Mouse (Mus musculus) testis, adult 2 months (tissue): ENCODE measurements around the gene Cdkal1.

Experiments used
- CTCF ChIP-seq: fragments of 200-500 bp; IDR thresholded peaks from 2 replicates; pipeline ENCODE4 v1.5.1; 2012; ENCODE audit warnings: low read depth, mild to moderate bottlenecking, inconsistent platforms, low read length, moderate library complexity; ENCODE audit not compliant: control insufficient read depth, insufficient read depth, insufficient replicate concordance
- POLR2A ChIP-seq: fragments of 200-500 bp; IDR thresholded peaks from 2 replicates; pipeline ENCODE4 v1.6.1; 2012; ENCODE audit warnings: low read depth, mild to moderate bottlenecking, inconsistent platforms, low read length, moderate library complexity; ENCODE audit not compliant: control insufficient read depth

- no peak for TF ChIP-seq CTCF
- no peak for TF ChIP-seq POLR2A
Measured at GRCm38 (mm10) chr13:29572477-29572876, 283.0 kb downstream of the Cdkal1 start.
